In the genomic region with DNA sequence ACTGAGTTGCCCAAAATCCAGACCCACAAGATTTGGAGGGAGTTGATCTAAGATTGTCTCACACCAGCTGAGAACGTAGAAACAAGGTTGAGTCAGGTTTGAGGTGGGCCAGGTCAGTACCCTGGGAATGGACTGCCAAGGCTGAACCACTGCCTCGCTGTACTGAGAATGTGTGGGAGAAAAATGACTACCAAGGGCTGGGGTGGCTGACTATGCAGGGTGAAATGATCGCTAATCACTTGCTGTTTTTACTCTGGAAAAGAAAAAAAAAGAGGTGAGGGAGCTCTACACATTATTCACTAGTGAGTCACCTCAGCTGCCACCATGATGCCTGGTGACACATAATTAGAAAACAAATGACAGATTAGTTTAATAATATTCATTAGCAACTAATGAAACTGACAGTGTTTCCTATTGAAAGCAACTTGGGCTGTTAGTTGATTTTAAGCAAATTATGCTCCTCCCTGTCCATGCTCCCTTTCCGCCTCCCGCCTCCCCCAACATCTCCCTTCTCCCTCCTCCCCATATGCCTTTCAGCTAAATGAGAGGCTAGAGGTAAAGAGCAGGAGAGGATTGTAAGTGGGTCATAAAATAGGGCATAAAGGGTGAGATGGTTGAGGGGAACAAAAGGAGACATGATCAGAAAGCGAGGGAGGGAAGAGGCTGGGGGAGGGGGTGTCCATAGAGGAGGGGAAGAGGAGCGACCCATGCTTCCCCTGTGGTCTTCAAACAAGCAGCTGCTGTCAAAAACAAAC, we compare ENCODE assay signal across 9 mouse cellular contexts.
DNase-seq lines count a peak whose midpoint lies in the region; ATAC-seq and TF ChIP-seq lines count a peak whose summit lies in the region.
"Had no signal": no experiment of that assay in that cellular context is flagged by ENCODE, and none has a peak within 500 bp of the region (broad histone marks: within the 10 kb centered on the region; RNA-seq: fewer than 3 reads in every experiment).

No protein-coding gene starts in this region.

- H3K4me1 ChIP-seq in liver, embryonic 12.5 days: peaks cover 22% of the 10 kb centered on the region
- H3K4me1 ChIP-seq in forebrain, postnatal 0 days (ENCODE audit: insufficient read depth): peaks cover 9% of the 10 kb centered on the region
- 0 out of 2 replicates have a peak, but pooled peaks cover 9% of the 10 kb centered on the region for H3K4me1 ChIP-seq in midbrain, postnatal 0 days (ENCODE audit: insufficient read depth, low read length)

- DNase-seq in liver: no peak
- DNase-seq in embryo, embryonic 11 days: peak; percentile 44
- peak; percentile 18 for DNase-seq in forebrain, postnatal 0 days
- DNase-seq in midbrain, postnatal 0 days (ENCODE audit: low spot score): no peak
- DNase-seq in spleen, adult 12 weeks (ENCODE audit: low spot score): no peak
- DNase-seq: thymus, postnatal 4 days had no signal

- no peaks in the 10 kb centered on the region for H3K36me3 ChIP-seq in liver, embryonic 12.5 days
- no peaks in the 10 kb centered on the region for H3K36me3 ChIP-seq in forebrain, postnatal 0 days (ENCODE audit: insufficient read depth)
- H3K36me3 ChIP-seq in midbrain, postnatal 0 days (ENCODE audit: insufficient read depth, low read length): no peaks in the 10 kb centered on the region

- no peak for ATAC-seq in liver, embryonic 12.5 days
- peak; percentile 47 for ATAC-seq in forebrain, postnatal 0 days
- ATAC-seq in midbrain, postnatal 0 days (ENCODE audit: low FRiP score): 0 out of 2 replicates have a peak, but pooled peaks have one; percentile 20
- ATAC-seq in frontal cortex, adult (ENCODE audit: low TSS enrichment): no peak
- ATAC-seq: intestine, embryonic 16.5 days had no signal

- peak overlapping the region; percentile 34; the same call in 1 of the 2 replicates for H3K4me2 ChIP-seq in liver, embryonic 12.5 days
- H3K4me2 ChIP-seq in forebrain, postnatal 0 days (ENCODE audit: low read depth): no peak overlapping the region
- no peak overlapping the region for H3K4me2 ChIP-seq in midbrain, postnatal 0 days (ENCODE audit: low read depth, low read length, poor library complexity, severe bottlenecking)

- no peak for TF ChIP-seq CTCF in forebrain, postnatal 0 days (IDR thresholded peaks at IDR 0.05; ENCODE audit: low read depth)
- TF ChIP-seq CTCF in midbrain, postnatal 0 days (IDR thresholded peaks at IDR 0.05): no peak

- no peak overlapping the region for H3K9ac ChIP-seq in liver, embryonic 12.5 days
- no peak overlapping the region for H3K9ac ChIP-seq in forebrain, postnatal 0 days
- H3K9ac ChIP-seq in midbrain, postnatal 0 days (replicated peaks; ENCODE audit: low read length, poor library complexity, severe bottlenecking): no peak overlapping the region

- no peak overlapping the region for H3K27ac ChIP-seq in liver, embryonic 12.5 days
- H3K27ac ChIP-seq in forebrain, postnatal 0 days (ENCODE audit: low read depth, low read length): no peak overlapping the region
- peak overlapping the region; percentile 34; the same call in 1 of the 2 replicates for H3K27ac ChIP-seq in midbrain, postnatal 0 days (ENCODE audit: low read depth, low read length)

- 43% methylated on average over 7 of the region's 7 CpGs for WGBS in liver, embryonic 12.5 days (ENCODE audit: insufficient replicate concordance)
- 26% methylated on average over 7 of the region's 7 CpGs for WGBS in forebrain, postnatal 0 days
- 50% methylated on average over 7 of the region's 7 CpGs for WGBS in midbrain, postnatal 0 days

- H3K4me3 ChIP-seq in liver, embryonic 12.5 days: no peak overlapping the region
- H3K4me3 ChIP-seq in forebrain, postnatal 0 days (ENCODE audit: low read depth, low read length): no peak overlapping the region
- H3K4me3 ChIP-seq in midbrain, postnatal 0 days (ENCODE audit: low read depth, low read length): no peak overlapping the region

- H3K9me3 ChIP-seq in liver, embryonic 12.5 days (replicated peaks): no peaks in the 10 kb centered on the region
- no peaks in the 10 kb centered on the region for H3K9me3 ChIP-seq in forebrain, postnatal 0 days (ENCODE audit: low read length)
- no peaks in the 10 kb centered on the region for H3K9me3 ChIP-seq in midbrain, postnatal 0 days (ENCODE audit: low read length)

- H3K27me3 ChIP-seq in liver, embryonic 12.5 days (replicated peaks): no peaks in the 10 kb centered on the region
- no peaks in the 10 kb centered on the region for H3K27me3 ChIP-seq in forebrain, postnatal 0 days (ENCODE audit: insufficient read depth, low read length)
- H3K27me3 ChIP-seq in midbrain, postnatal 0 days (ENCODE audit: insufficient read depth, low read length): no peaks in the 10 kb centered on the region

Comparison
In these comparisons a context has a peak if more than half of its experiments do, and no peak if none do; other contexts are left out.
1. ATAC-seq: peak in forebrain, postnatal 0 days (single experiment) and midbrain, postnatal 0 days (single experiment); none in liver, embryonic 12.5 days (single experiment) and frontal cortex, adult (single experiment).
2. DNase-seq: peak in embryo, embryonic 11 days (single experiment) and forebrain, postnatal 0 days (single experiment); none in liver (single experiment), midbrain, postnatal 0 days (single experiment) and spleen, adult 12 weeks (single experiment).